Mouse (Mus musculus) forebrain, embryonic 13.5 days (tissue): ENCODE results near the gene Calm1. TPM values are rescaled to one million over a fixed set of nuclear protein-coding genes. Genes with fewer than 3 reads are reported as not detected.

Experiments
- ATAC-seq: fragments of 200-750 bp; cut with Nextera tagmentation; 2 replicates; pipeline ENCODE4 v1.8.0; 2017
- H3K27ac ChIP-seq: fragments of 300-500 bp; sonication (generic); 2 replicates; pipeline ENCODE4 v1.5.1; 2015; ENCODE audit warnings: inconsistent platforms, mild to moderate bottlenecking, moderate library complexity
- H3K27me3 ChIP-seq: fragments of 300-500 bp; sonication (generic); 2 replicates; pipeline ENCODE4 v1.6.1; 2015; ENCODE audit warnings: mild to moderate bottlenecking, inconsistent platforms
- H3K36me3 ChIP-seq: fragments of 300-500 bp; sonication (generic); 2 replicates; pipeline ENCODE4 v1.6.1; 2015; ENCODE audit warnings: mild to moderate bottlenecking, inconsistent platforms; ENCODE audit not compliant: poor library complexity, severe bottlenecking
- H3K4me1 ChIP-seq: fragments of 300-500 bp; sonication (generic); 2 replicates; pipeline ENCODE4 v1.6.1; 2015; ENCODE audit warnings: inconsistent platforms
- H3K4me2 ChIP-seq: fragments of 300-500 bp; sonication (generic); 2 replicates; pipeline ENCODE4 v1.6.1; 2015; ENCODE audit warnings: inconsistent platforms, mild to moderate bottlenecking, moderate library complexity
- H3K4me3 ChIP-seq: fragments of 300-500 bp; sonication (generic); 2 replicates; pipeline ENCODE4 v1.5.1; 2015; ENCODE audit warnings: mild to moderate bottlenecking, inconsistent platforms
- H3K9ac ChIP-seq: fragments of 300-500 bp; sonication (generic); 2 replicates; pipeline ENCODE4 v1.6.1; 2015; ENCODE audit warnings: mild to moderate bottlenecking, inconsistent platforms
- H3K9me3 ChIP-seq: fragments of 300-500 bp; sonication (generic); replicated peaks from 2 replicates; pipeline ENCODE4 v1.6.1; 2016; ENCODE audit warnings: inconsistent platforms
- WGBS: fragments of 180-500 bp; shearing (Covaris S2); methylation state at CpG from one replicate; pipeline ENCODE4 v1.1.7; 2015; 5-methylcytosine and 5-hydroxymethylcytosine counted together
- polyA plus RNA-seq: library from polyadenylated mRNA; unstranded; fragments of >200 nt; fragmentation: Nextera tagmentation; extraction: Ambion mirVana; gene quantifications from 2 replicates; pipeline ENCODE4 v1.2.1, GENCODE M21; 2015

Gene Calm1
- polyA plus RNA-seq, 1 experiment from 2014 or later: 2,096 TPM

- Histone ChIP-seq H3K9ac (peak overlapping the region; percentile 98), H3K4me2 (peak overlapping the region; percentile 82), H3K9me3 (no peaks in the 10 kb centered on the region), H3K4me1 (peaks cover 36% of the 10 kb centered on the region), H3K36me3 (peaks cover 32% of the 10 kb centered on the region), H3K27me3 (no peaks in the 10 kb centered on the region), H3K4me3 (peak overlapping the region; percentile 98), H3K27ac (peak overlapping the region; percentile 89)
- peak; percentile 23; the same call in 1 of the 2 replicates for ATAC-seq
- 6% methylated on average over 29 of the region's 29 CpGs for WGBS
These were observed 1.6 kb downstream of the Calm1 start for GRCm38 (mm10) chr12:100200645-100201362.

GRCm38 (mm10) chr12:100201363-100201711, 2.1 kb downstream of the Calm1 start:
- 32% methylated on average over 4 of the region's 4 CpGs for WGBS
- ATAC-seq: no peak
- H3K4me3 ChIP-seq: peak overlapping the region; percentile 98

GRCm38 (mm10) chr12:100201838-100202237, 2.6 kb downstream of the Calm1 start:
- Histone ChIP-seq H3K27ac (no peak overlapping the region), H3K4me1 (peaks cover 36% of the 10 kb centered on the region), H3K36me3 (peaks cover 43% of the 10 kb centered on the region), H3K27me3 (no peaks in the 10 kb centered on the region), H3K9ac (peak overlapping the region; percentile 98; the same call in 1 of the 2 replicates), H3K4me3 (peak overlapping the region; percentile 98), H3K4me2 (peak overlapping the region; percentile 82), H3K9me3 (no peaks in the 10 kb centered on the region)
- 1% methylated on average over 13 of the region's 13 CpGs for WGBS
- ATAC-seq: peak; percentile 73

More at GRCm38 (mm10) chr12:100201363-100201711, 2.1 kb downstream of the Calm1 start:
- H3K4me1 ChIP-seq: peaks cover 36% of the 10 kb centered on the region
- no peaks in the 10 kb centered on the region for H3K27me3 ChIP-seq
- H3K4me2 ChIP-seq: peak overlapping the region; percentile 82
- H3K9me3 ChIP-seq: no peaks in the 10 kb centered on the region
- H3K36me3 ChIP-seq: peaks cover 38% of the 10 kb centered on the region
- H3K27ac ChIP-seq: peak overlapping the region; percentile 89; the same call in 1 of the 2 replicates
- H3K9ac ChIP-seq: peak overlapping the region; percentile 98

GRCm38 (mm10) chr12:100203759-100204158, 4.5 kb downstream of the Calm1 start:
- WGBS: 54% methylated on average over 3 of the region's 3 CpGs
- H3K4me1 ChIP-seq: peaks cover 33% of the 10 kb centered on the region
- no peak overlapping the region for H3K4me2 ChIP-seq
- no peak overlapping the region for H3K4me3 ChIP-seq
- ATAC-seq: no peak
- no peak overlapping the region for H3K27ac ChIP-seq
- no peaks in the 10 kb centered on the region for H3K27me3 ChIP-seq
- H3K36me3 ChIP-seq: peaks cover 62% of the 10 kb centered on the region
- H3K9ac ChIP-seq: no peak overlapping the region
- H3K9me3 ChIP-seq: no peaks in the 10 kb centered on the region

DNA sequence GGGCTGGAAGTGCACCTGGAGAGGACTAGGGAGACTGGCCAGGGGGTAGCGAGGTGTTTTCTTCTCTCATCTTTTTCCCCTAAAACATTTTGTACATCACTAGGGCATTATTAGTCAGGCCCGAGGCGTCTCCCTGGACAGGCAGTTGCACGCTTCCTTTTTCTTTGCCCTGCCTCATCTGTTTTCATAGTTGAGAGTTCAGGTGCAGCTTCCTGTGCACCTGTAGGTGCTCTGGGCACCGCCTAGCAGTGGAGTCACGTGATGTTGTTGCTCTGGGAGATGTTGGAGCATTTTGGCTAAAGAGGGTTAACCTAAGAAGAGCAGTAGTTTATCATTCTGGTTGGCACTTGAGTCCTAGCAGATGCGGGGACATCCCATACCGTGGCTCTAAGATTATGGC, 5.9 kb downstream of the Calm1 start:
- no peak for ATAC-seq
- H3K27me3 ChIP-seq: no peaks in the 10 kb centered on the region
- H3K36me3 ChIP-seq: peaks cover 76% of the 10 kb centered on the region
- H3K27ac ChIP-seq: no peak overlapping the region
- H3K4me1 ChIP-seq: peaks cover 30% of the 10 kb centered on the region
- no peaks in the 10 kb centered on the region for H3K9me3 ChIP-seq
- 94% methylated on average over 8 of the region's 8 CpGs for WGBS
- H3K4me3 ChIP-seq: no peak overlapping the region
- H3K9ac ChIP-seq: no peak overlapping the region
- no peak overlapping the region for H3K4me2 ChIP-seq

GRCm38 (mm10) chr12:100206521-100206920, 7.3 kb downstream of the Calm1 start:
- Histone ChIP-seq H3K27ac (no peak overlapping the region), H3K4me3 (no peak overlapping the region), H3K27me3 (no peaks in the 10 kb centered on the region), H3K9me3 (no peaks in the 10 kb centered on the region), H3K9ac (no peak overlapping the region), H3K36me3 (peaks cover 81% of the 10 kb centered on the region), H3K4me1 (peaks cover 31% of the 10 kb centered on the region), H3K4me2 (no peak overlapping the region)
- 90% methylated on average over 3 of the region's 3 CpGs for WGBS
- no peak for ATAC-seq

GRCm38 (mm10) chr12:100206926-100207325, 7.7 kb downstream of the Calm1 start:
- 92% methylated on average over 5 of the region's 5 CpGs for WGBS
- Histone ChIP-seq H3K9ac (no peak overlapping the region), H3K4me1 (peaks cover 31% of the 10 kb centered on the region), H3K4me2 (no peak overlapping the region), H3K9me3 (no peaks in the 10 kb centered on the region), H3K36me3 (peaks cover 81% of the 10 kb centered on the region), H3K4me3 (no peak overlapping the region), H3K27ac (no peak overlapping the region), H3K27me3 (no peaks in the 10 kb centered on the region)
- ATAC-seq: no peak

GRCm38 (mm10) chr12:100209701-100210478, 10.7 kb downstream of the Calm1 start:
- H3K27me3 ChIP-seq: no peaks in the 10 kb centered on the region
- no peaks in the 10 kb centered on the region for H3K9me3 ChIP-seq
- peaks cover 61% of the 10 kb centered on the region for H3K36me3 ChIP-seq
- 95% methylated on average over 10 of the region's 10 CpGs for WGBS
- no peak overlapping the region for H3K27ac ChIP-seq
- peaks cover 16% of the 10 kb centered on the region for H3K4me1 ChIP-seq
- no peak overlapping the region for H3K4me3 ChIP-seq
- H3K9ac ChIP-seq: no peak overlapping the region
- no peak overlapping the region for H3K4me2 ChIP-seq
- no peak for ATAC-seq

DNA sequence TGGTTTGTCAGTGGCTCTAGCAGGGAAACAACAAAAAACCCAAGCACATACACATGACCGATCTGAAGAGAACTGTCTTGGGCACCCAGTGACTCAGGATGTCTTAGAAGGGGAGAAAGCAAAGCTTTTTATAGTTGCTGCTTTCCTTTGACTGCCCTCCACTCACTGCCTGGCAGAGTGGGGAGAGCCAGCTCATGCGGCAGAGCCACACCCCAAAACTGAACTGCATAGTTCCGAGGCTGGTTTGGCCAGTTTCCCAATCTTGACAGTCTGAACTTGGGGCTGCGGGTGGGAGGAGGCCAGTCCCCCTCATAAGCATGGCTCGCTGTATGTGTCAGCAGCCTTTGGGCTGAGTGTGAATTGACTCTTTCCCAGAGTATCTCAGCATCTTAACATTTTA, 11.7 kb downstream of the Calm1 start:
- Histone ChIP-seq H3K27me3 (no peaks in the 10 kb centered on the region), H3K36me3 (peaks cover 50% of the 10 kb centered on the region), H3K4me1 (peaks cover 16% of the 10 kb centered on the region), H3K9ac (no peak overlapping the region), H3K4me2 (no peak overlapping the region), H3K4me3 (no peak overlapping the region), H3K9me3 (no peaks in the 10 kb centered on the region), H3K27ac (peak overlapping the region; percentile 4; the same call in 1 of the 2 replicates)
- WGBS: 63% methylated on average over 5 of the region's 5 CpGs
- ATAC-seq: peak; percentile 44; the same call in 1 of the 2 replicates

DNA sequence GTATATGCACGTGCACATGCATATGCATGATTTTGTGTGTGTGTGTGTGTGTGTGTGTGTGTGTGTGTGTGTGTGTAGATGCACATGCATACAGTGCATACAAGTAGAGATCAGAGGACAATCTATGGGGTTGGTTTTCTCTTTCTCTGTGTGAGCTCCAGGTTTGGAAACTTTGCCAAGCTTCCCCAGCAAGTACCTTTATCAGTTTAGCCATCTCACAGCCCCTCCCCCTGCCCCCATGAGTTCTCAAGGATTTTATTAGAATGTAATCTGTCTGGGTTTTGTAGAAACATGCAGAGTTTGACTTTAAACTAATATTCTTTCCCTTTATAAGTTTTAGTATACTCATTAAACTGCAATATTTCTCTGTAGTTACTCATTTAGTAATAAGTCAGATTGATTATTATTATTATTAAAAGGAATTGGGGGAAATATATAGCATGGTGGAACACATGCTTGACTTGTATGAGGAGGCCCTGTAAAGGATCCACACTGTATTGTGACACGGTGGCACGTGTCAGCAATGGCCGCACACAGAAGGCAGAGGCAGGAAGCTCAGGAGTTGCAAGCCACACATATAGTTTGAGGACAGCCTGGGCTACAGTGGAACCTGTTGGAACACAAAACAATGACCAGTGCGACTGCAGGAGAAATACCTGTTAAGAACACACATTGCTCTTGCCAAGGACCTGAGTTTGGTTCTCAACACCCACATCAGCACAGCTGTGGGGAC, 12.4 kb downstream of the Calm1 start:
- ATAC-seq: no peak
- no peak overlapping the region for H3K9ac ChIP-seq
- H3K4me1 ChIP-seq: peaks cover 16% of the 10 kb centered on the region
- H3K4me2 ChIP-seq: no peak overlapping the region
- 92% methylated on average over 5 of the region's 5 CpGs for WGBS
- H3K4me3 ChIP-seq: no peak overlapping the region
- no peaks in the 10 kb centered on the region for H3K9me3 ChIP-seq
- H3K27ac ChIP-seq: 0 out of 2 replicates have a peak overlapping the region, but pooled peaks have one; percentile 7
- H3K36me3 ChIP-seq: peaks cover 44% of the 10 kb centered on the region
- H3K27me3 ChIP-seq: no peaks in the 10 kb centered on the region

- Histone ChIP-seq H3K4me1 (peaks cover 16% of the 10 kb centered on the region), H3K27me3 (no peaks in the 10 kb centered on the region), H3K9me3 (no peaks in the 10 kb centered on the region), H3K36me3 (peaks cover 36% of the 10 kb centered on the region), H3K4me3 (no peak overlapping the region), H3K4me2 (no peak overlapping the region), H3K27ac (peak overlapping the region; percentile 7; the same call in 1 of the 2 replicates), H3K9ac (no peak overlapping the region)
- no peak for ATAC-seq
- 40% methylated on average over 3 of the region's 3 CpGs for WGBS
These were observed 13.2 kb downstream of the Calm1 start for GRCm38 (mm10) chr12:100212397-100212796.

DNA sequence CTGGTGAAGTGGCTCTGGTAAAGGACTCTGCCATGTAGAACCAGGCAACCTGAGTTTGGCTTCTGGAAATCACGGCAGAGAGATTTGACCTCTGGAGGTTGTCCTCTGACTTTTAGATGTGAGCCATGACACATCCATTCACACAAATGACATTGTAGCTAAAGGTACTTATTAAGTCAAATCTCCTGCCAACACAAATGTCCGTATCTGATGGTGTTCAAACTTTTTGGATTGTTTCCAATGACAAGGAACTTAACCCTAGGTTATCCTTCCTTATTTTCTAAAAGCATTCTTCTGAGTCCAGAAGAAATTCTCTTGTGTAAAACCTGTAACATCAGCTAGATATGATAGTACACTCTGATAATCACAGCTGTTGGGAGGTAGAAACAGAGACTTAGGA, 13.9 kb downstream of the Calm1 start:
- Histone ChIP-seq H3K27me3 (no peaks in the 10 kb centered on the region), H3K4me1 (peaks cover 16% of the 10 kb centered on the region), H3K9ac (no peak overlapping the region), H3K27ac (no peak overlapping the region), H3K4me3 (no peak overlapping the region), H3K36me3 (peaks cover 28% of the 10 kb centered on the region), H3K4me2 (no peak overlapping the region), H3K9me3 (no peaks in the 10 kb centered on the region)
- ATAC-seq: no peak
- WGBS: 85% methylated on average over 2 of the region's 2 CpGs
